Mouse (Mus musculus) CD4-positive, CD25-positive, alpha-beta regulatory T cell, adult 2 months (primary cell): ENCODE data around the gene Pnpo.

Experiments used
- DNase-seq: peaks from one replicate; pipeline ENCODE4 v3.0.0-alpha.2; 2012; ENCODE audit warnings: low read depth, low spot score

Pnpo gene

GRCm38 (mm10) chr11:96943746-96944304, at the start of gene Pnpo:
Pnpo (minus strand) TSS chr11:96943986.
- DNase-seq = peak; percentile 96

- DNase-seq = peak; percentile 72
Measured at GRCm38 (mm10) chr11:96992722-96993311, 49.0 kb upstream of the Pnpo start.

- DNase-seq = no peak
Measured at GRCm38 (mm10) chr11:96991501-96991900, 47.7 kb upstream of the Pnpo start.

- DNase-seq = peak; percentile 93
Measured at GRCm38 (mm10) chr11:96987873-96988655, 44.3 kb upstream of the Pnpo start.

GRCm38 (mm10) chr11:96986463-96986862, 42.7 kb upstream of the Pnpo start:
- peak; percentile 52 for DNase-seq

- DNase-seq = no peak
Measured at GRCm38 (mm10) chr11:96984903-96985302, 41.1 kb upstream of the Pnpo start.

- no peak for DNase-seq
Measured at GRCm38 (mm10) chr11:96982859-96983258, 39.1 kb upstream of the Pnpo start, which contains the start of gene Sp2. Sp2 (minus strand) TSS chr11:96982959.

- peak; percentile 93 for DNase-seq
Measured at GRCm38 (mm10) chr11:96982355-96982754, 38.6 kb upstream of the Pnpo start.

GRCm38 (mm10) chr11:96981461-96981860, 37.7 kb upstream of the Pnpo start:
- no peak for DNase-seq

- no peak for DNase-seq
Measured at GRCm38 (mm10) chr11:96980021-96980420, 36.2 kb upstream of the Pnpo start.

GRCm38 (mm10) chr11:96979329-96979728, 35.5 kb upstream of the Pnpo start:
- DNase-seq = peak; percentile 21

GRCm38 (mm10) chr11:96978401-96979246, 34.8 kb upstream of the Pnpo start:
- peak; percentile 47 for DNase-seq

GRCm38 (mm10) chr11:96977606-96978400, 34.0 kb upstream of the Pnpo start:
- DNase-seq = peak; percentile 98

- peak; percentile 91 for DNase-seq
Measured at GRCm38 (mm10) chr11:96976911-96977591, 33.3 kb upstream of the Pnpo start.

- DNase-seq = no peak
Measured at GRCm38 (mm10) chr11:96976379-96976687, 32.5 kb upstream of the Pnpo start.

- DNase-seq = no peak
Measured at GRCm38 (mm10) chr11:96975511-96976378, 32.0 kb upstream of the Pnpo start.

- DNase-seq = no peak
Measured at GRCm38 (mm10) chr11:96974813-96975212, 31.0 kb upstream of the Pnpo start.

- no peak for DNase-seq
Measured at GRCm38 (mm10) chr11:96973426-96973964, 29.7 kb upstream of the Pnpo start.

- no peak for DNase-seq
Measured at GRCm38 (mm10) chr11:96972906-96973305, 29.1 kb upstream of the Pnpo start.
